Mouse (Mus musculus): ENCODE measurements around the gene Rnd2. TPM values are rescaled to one million over a fixed set of nuclear protein-coding genes. Genes with fewer than 3 reads are reported as not detected.
"Not testable (repeated sequence)": the region's sequence is repeated elsewhere in the genome, so short reads cannot be mapped to it uniquely, and the experiment has no call there.

Rnd2 gene
- polyA plus RNA-seq, 1 experiment: 11.4 TPM

- H3K27ac ChIP-seq (ENCODE audit: insufficient read depth, low read depth, low read length): no peak overlapping the region
Observed at GRCm38 (mm10) chr11:101446319-101446718, 18.5 kb upstream of the Rnd2 start.

DNA sequence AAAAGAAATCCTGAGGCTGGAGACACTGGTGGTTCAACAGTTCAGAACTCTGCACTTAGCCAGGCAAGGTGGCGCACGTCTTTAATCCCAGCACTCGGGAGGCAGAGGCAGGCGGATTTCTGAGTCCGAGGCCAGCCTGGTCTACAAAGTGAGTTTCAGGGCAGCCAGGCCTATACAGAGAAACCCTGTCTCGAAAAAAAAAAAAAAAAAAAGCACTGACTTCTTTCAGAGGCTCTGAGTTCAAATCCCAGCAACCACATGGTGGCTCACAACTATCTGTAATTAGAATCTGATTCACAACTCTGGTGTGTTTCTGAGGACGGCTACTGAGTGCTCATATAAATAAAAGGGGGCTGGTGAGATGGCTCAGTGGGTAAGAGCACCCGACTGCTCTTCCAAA is 17.9 kb upstream of the Rnd2 start:
- H3K4me1 ChIP-seq (ENCODE audit: control insufficient read depth, insufficient read depth, low read length): peaks cover 16% of the 10 kb centered on the region
- H3K4me3 ChIP-seq (ENCODE audit: insufficient read depth, low read length); H3K27ac ChIP-seq (ENCODE audit: insufficient read depth, low read depth, low read length): not testable (repeated sequence)

More at GRCm38 (mm10) chr11:101446319-101446718, 18.5 kb upstream of the Rnd2 start:
- no peak overlapping the region for H3K4me3 ChIP-seq (ENCODE audit: insufficient read depth, low read length)
- TF ChIP-seq POLR2A (IDR thresholded peaks at IDR 0.05; ENCODE audit: borderline replicate concordance, low read depth, low read length) (no peak), CTCF (IDR thresholded peaks at IDR 0.05; ENCODE audit: low read depth, low read length) (no peak)
- H3K4me1 ChIP-seq (ENCODE audit: control insufficient read depth, insufficient read depth, low read length): peaks cover 11% of the 10 kb centered on the region

DNA sequence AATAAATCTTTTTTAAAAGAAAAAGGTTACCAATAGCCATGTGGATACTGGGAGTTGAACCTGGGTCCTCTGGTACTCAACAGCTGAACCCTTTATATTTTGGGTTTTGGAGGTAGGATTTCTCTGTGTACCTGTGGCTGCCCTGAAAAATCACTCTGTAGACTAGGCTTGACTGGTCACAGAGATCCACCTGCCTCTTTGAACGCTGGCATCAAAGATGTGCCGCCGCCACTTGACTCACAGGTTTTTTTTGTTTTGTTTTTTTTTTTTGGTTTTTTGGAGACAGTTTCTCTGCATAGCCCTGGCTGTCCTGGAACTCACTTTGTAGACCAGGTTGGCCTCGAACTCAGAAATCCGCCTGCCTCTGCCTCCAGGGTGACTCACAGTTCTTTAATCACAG is 17.0 kb upstream of the Rnd2 start:
- no peak overlapping the region for H3K4me3 ChIP-seq (ENCODE audit: insufficient read depth, low read length)

DNA sequence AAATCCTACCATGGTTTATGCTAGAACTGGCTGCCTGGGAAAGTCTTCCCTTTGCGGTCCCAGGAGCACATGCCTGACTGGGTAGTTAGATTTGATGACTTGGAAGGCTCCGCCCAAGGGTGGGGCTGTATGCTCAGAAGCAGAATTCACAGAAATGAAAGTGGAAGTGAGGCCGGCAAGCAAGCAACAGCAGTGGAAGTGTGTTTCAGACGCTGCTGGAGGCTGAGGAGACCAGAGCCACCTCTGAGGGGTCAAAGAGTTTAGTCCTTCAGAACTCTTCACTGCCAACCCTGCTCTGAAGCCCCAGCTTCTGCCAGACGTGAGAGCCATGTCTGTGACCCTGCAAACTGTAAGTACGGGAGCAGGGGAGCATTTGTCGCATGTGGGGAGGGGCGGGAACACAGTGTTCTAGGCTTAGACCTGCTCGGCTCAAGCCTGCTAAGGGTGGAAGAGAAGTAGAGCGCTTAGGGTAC is 16.5 kb upstream of the Rnd2 start, which contains the start of gene Ifi35:
TSS of gene Ifi35 (plus strand) at position 134 of the 473 bp plus-strand sequence.
- TF ChIP-seq CTCF (IDR thresholded peaks at IDR 0.05; ENCODE audit: low read depth, low read length) (no peak), POLR2A (IDR thresholded peaks at IDR 0.05; ENCODE audit: borderline replicate concordance, low read depth, low read length) (no peak)
- H3K27ac ChIP-seq (ENCODE audit: insufficient read depth, low read depth, low read length): peak within 1 kb of the TSS; percentile 57
- H3K4me3 ChIP-seq (ENCODE audit: insufficient read depth, low read length): peak within 1 kb of the TSS; percentile 88
- H3K4me1 ChIP-seq (ENCODE audit: control insufficient read depth, insufficient read depth, low read length): peaks cover 21% of the 10 kb centered on the region

More for the DNA sequence above, 17.0 kb upstream of the Rnd2 start:
- peaks cover 22% of the 10 kb centered on the region for H3K4me1 ChIP-seq (ENCODE audit: control insufficient read depth, insufficient read depth, low read length)
- no peak overlapping the region for H3K27ac ChIP-seq (ENCODE audit: insufficient read depth, low read depth, low read length)
- TF ChIP-seq POLR2A (IDR thresholded peaks at IDR 0.05; ENCODE audit: borderline replicate concordance, low read depth, low read length) (no peak), CTCF (IDR thresholded peaks at IDR 0.05; ENCODE audit: low read depth, low read length) (no peak)

GRCm38 (mm10) chr11:101448899-101449298 is 15.9 kb upstream of the Rnd2 start:
- TF ChIP-seq CTCF (IDR thresholded peaks at IDR 0.05; ENCODE audit: low read depth, low read length): no peak
- peaks cover 15% of the 10 kb centered on the region for H3K4me1 ChIP-seq (ENCODE audit: control insufficient read depth, insufficient read depth, low read length)

GRCm38 (mm10) chr11:101449596-101449995 is 15.2 kb upstream of the Rnd2 start:
- H3K4me3 ChIP-seq (ENCODE audit: insufficient read depth, low read length); H3K27ac ChIP-seq (ENCODE audit: insufficient read depth, low read depth, low read length): not testable (repeated sequence)
- peaks cover 13% of the 10 kb centered on the region for H3K4me1 ChIP-seq (ENCODE audit: control insufficient read depth, insufficient read depth, low read length)

More at GRCm38 (mm10) chr11:101448899-101449298, 15.9 kb upstream of the Rnd2 start:
- Histone ChIP-seq H3K27ac (ENCODE audit: insufficient read depth, low read depth, low read length) (peak overlapping the region; percentile 57), H3K4me3 (ENCODE audit: insufficient read depth, low read length) (peak overlapping the region; percentile 88)

- H3K4me3 ChIP-seq (ENCODE audit: insufficient read depth, low read length): no peak overlapping the region
- H3K27ac ChIP-seq (ENCODE audit: insufficient read depth, low read depth, low read length): no peak overlapping the region
- TF ChIP-seq POLR2A (IDR thresholded peaks at IDR 0.05; ENCODE audit: borderline replicate concordance, low read depth, low read length) (no peak), CTCF (IDR thresholded peaks at IDR 0.05; ENCODE audit: low read depth, low read length) (peak; percentile 52; the same call in 1 of the 2 replicates)
- H3K4me1 ChIP-seq (ENCODE audit: control insufficient read depth, insufficient read depth, low read length): peaks cover 13% of the 10 kb centered on the region
Observed at GRCm38 (mm10) chr11:101450394-101450793, 14.4 kb upstream of the Rnd2 start.

DNA sequence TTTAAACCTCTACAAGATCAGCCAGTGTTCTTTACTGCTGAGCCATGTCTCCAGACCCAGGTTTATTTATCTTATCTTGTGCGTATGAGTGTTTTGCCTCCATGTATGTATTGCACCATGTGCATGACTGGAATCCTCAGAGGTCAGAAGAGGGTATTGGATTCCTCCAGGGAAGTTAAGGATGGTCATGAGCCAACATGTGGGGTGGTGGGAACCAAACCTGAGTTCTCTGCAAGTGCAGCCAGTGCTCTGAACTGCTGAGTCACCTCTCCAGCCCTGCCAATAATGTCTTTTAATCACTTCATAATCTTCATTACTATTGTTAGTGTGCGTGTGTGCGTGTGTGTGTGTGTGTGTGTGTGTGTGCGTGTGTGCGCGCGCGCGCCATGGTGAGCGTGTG is 13.3 kb upstream of the Rnd2 start:
- Histone ChIP-seq H3K27ac (ENCODE audit: insufficient read depth, low read depth, low read length) (no peak overlapping the region), H3K4me3 (ENCODE audit: insufficient read depth, low read length) (no peak overlapping the region), H3K4me1 (ENCODE audit: control insufficient read depth, insufficient read depth, low read length) (peaks cover 13% of the 10 kb centered on the region)
- no peak for TF ChIP-seq POLR2A (IDR thresholded peaks at IDR 0.05; ENCODE audit: borderline replicate concordance, low read depth, low read length)
- no peak for TF ChIP-seq CTCF (IDR thresholded peaks at IDR 0.05; ENCODE audit: low read depth, low read length)

GRCm38 (mm10) chr11:101452093-101452774 is 12.6 kb upstream of the Rnd2 start:
- no peak overlapping the region for H3K27ac ChIP-seq (ENCODE audit: insufficient read depth, low read depth, low read length)
- H3K4me3 ChIP-seq (ENCODE audit: insufficient read depth, low read length): no peak overlapping the region
- TF ChIP-seq CTCF (IDR thresholded peaks at IDR 0.05; ENCODE audit: low read depth, low read length): no peak
- TF ChIP-seq POLR2A (IDR thresholded peaks at IDR 0.05; ENCODE audit: borderline replicate concordance, low read depth, low read length): no peak
- peaks cover 13% of the 10 kb centered on the region for H3K4me1 ChIP-seq (ENCODE audit: control insufficient read depth, insufficient read depth, low read length)

DNA sequence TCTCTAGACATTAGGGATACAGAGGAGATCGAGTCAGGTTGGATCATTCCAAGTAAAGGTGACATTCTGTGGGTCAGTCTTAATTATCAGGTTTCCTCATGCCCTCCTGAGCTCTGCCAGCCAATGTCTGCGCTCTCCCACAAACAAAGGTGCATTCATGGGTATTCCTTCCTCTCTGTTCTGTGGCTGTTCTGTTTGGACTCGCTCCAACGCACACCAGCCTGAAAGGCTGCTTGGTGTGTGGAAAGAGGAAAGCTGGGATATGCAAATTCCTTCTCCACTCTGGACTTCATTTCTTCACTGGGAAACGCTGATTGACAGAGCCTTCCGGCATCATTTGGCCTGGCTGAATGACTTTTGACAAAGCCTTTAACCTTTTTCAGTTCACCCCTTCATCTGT is 10.1 kb upstream of the Rnd2 start:
- Histone ChIP-seq H3K4me3 (ENCODE audit: insufficient read depth, low read length) (no peak overlapping the region), H3K4me1 (ENCODE audit: control insufficient read depth, insufficient read depth, low read length) (peaks cover 13% of the 10 kb centered on the region)

More for the DNA sequence above, 10.1 kb upstream of the Rnd2 start:
- no peak overlapping the region for H3K27ac ChIP-seq (ENCODE audit: insufficient read depth, low read depth, low read length)
- TF ChIP-seq CTCF (IDR thresholded peaks at IDR 0.05; ENCODE audit: low read depth, low read length): no peak
- TF ChIP-seq POLR2A (IDR thresholded peaks at IDR 0.05; ENCODE audit: borderline replicate concordance, low read depth, low read length): no peak

All from bone marrow macrophage, adult 2 months (primary cell).